Mouse (Mus musculus): ENCODE measurements around the gene Traf6. TPM values are rescaled to one million over a fixed set of nuclear protein-coding genes. Genes with fewer than 3 reads are reported as not detected.

Traf6 gene
- total and polyA plus RNA-seq, 3 experiments = 10.5 to 16.8 (median 14.0) TPM

GRCm38 (mm10) chr2:101649114-101649671 is 29.0 kb upstream of the Traf6 start, which contains the start of the genes Rag1 and B230118H07Rik:
TSS of gene Rag1 (minus strand) at chr2:101649501.
TSS of gene B230118H07Rik (minus strand) at chr2:101649532.
- in situ Hi-C loops (cut with MboI; ENCODE audit: low pct_ligation_motif_present, low pct_unique_long_range_greater_than_20kb, low sequenced_read_pairs) (no loop called here), dilution Hi-C loops (cut with MboI; ENCODE audit: extremely low pct_ligation_motif_present, extremely low pct_unique_long_range_greater_than_20kb, low sequenced_read_pairs) (no loop called here)
- H3K4me2 ChIP-seq (ENCODE audit: insufficient read depth, low read depth, poor library complexity, severe bottlenecking) = no peak within 1 kb of the TSS
- H3K27me3 ChIP-seq (replicated peaks) = peaks cover 45% of the 10 kb centered on the region
- DNase-seq (ENCODE audit: extremely low read depth) = no peak
- no peak for TF ChIP-seq CTCF (conservative IDR thresholded peaks at IDR 0.05 in 1 of 2, IDR thresholded peaks at IDR 0.05 in 1 of 2; ENCODE audit: low read depth in 2 of 2, low read length in 2 of 2)
- no peak for TF ChIP-seq E2F4 (IDR thresholded peaks at IDR 0.05; ENCODE audit: insufficient replicate concordance, low read depth, low read length)
- TF ChIP-seq JUND (conservative IDR thresholded peaks at IDR 0.05; ENCODE audit: low read depth, low read length) = no peak
- TF ChIP-seq TBP (conservative IDR thresholded peaks at IDR 0.05; ENCODE audit: low read depth, low read length) = no peak
- H3K79me2 ChIP-seq (replicated peaks; ENCODE audit: control insufficient read depth, extremely low read depth, insufficient read depth, poor library complexity, severe bottlenecking) = no peaks in the 10 kb centered on the region
- no peak within 1 kb of the TSS for H3K27ac ChIP-seq (ENCODE audit: insufficient read depth, low read depth)
- peaks cover 0 to under 1% of the 10 kb centered on the region in 2 experiments; a peak in 1 of 4 replicates for H3K4me1 ChIP-seq (ENCODE audit: control insufficient read depth in 1 of 2, insufficient read depth in 2 of 2)
- H3K9ac ChIP-seq (ENCODE audit: insufficient read depth, low read depth) = no peak within 1 kb of the TSS
- H3K9me3 ChIP-seq (replicated peaks; ENCODE audit: low read length) = no peaks in the 10 kb centered on the region
- no peaks in the 10 kb centered on the region for H3K36me3 ChIP-seq (replicated peaks in 1 of 2; ENCODE audit: control insufficient read depth in 1 of 2, insufficient read depth in 1 of 2, low read length in 1 of 2)
- H3K4me3 ChIP-seq (replicated peaks in 1 of 3; ENCODE audit: low read depth in 2 of 3, low read length in 2 of 3, poor library complexity in 1 of 3) = no peak within 1 kb of the TSS

- dilution Hi-C loops (cut with MboI; ENCODE audit: extremely low pct_ligation_motif_present, extremely low pct_unique_long_range_greater_than_20kb, low sequenced_read_pairs) (no loop called here), in situ Hi-C loops (cut with MboI; ENCODE audit: low pct_ligation_motif_present, low pct_unique_long_range_greater_than_20kb, low sequenced_read_pairs) (no loop called here)
- H3K9ac ChIP-seq (ENCODE audit: insufficient read depth, low read depth) = no peak overlapping the region
- H3K4me2 ChIP-seq (ENCODE audit: insufficient read depth, low read depth, poor library complexity, severe bottlenecking) = no peak overlapping the region
- no peak overlapping the region for H3K27ac ChIP-seq (ENCODE audit: insufficient read depth, low read depth)
- no peaks in the 10 kb centered on the region for H3K9me3 ChIP-seq (replicated peaks; ENCODE audit: low read length)
- no peak for DNase-seq (ENCODE audit: extremely low read depth)
- no peaks in the 10 kb centered on the region for H3K79me2 ChIP-seq (replicated peaks; ENCODE audit: control insufficient read depth, extremely low read depth, insufficient read depth, poor library complexity, severe bottlenecking)
- no peaks in the 10 kb centered on the region for H3K4me1 ChIP-seq (ENCODE audit: control insufficient read depth in 1 of 2, insufficient read depth in 2 of 2)
- H3K36me3 ChIP-seq (replicated peaks in 1 of 2; ENCODE audit: control insufficient read depth in 1 of 2, insufficient read depth in 1 of 2, low read length in 1 of 2) = no peaks in the 10 kb centered on the region
- H3K27me3 ChIP-seq (replicated peaks) = peaks cover 51% of the 10 kb centered on the region
- no peak for TF ChIP-seq ZNF384 (IDR thresholded peaks at IDR 0.05; ENCODE audit: low read depth, low read length)
- TF ChIP-seq MXI1 (IDR thresholded peaks at IDR 0.05; ENCODE audit: low read depth, low read length) = no peak
- no peak for TF ChIP-seq ZKSCAN1 (IDR thresholded peaks at IDR 0.05; ENCODE audit: borderline replicate concordance, low read depth, low read length)
- no peak overlapping the region for H3K4me3 ChIP-seq (replicated peaks in 1 of 3; ENCODE audit: low read depth in 2 of 3, low read length in 2 of 3, poor library complexity in 1 of 3)
Measured at GRCm38 (mm10) chr2:101650446-101650845, 27.8 kb upstream of the Traf6 start.

- Histone ChIP-seq H3K79me2 (replicated peaks; ENCODE audit: control insufficient read depth, extremely low read depth, insufficient read depth, poor library complexity, severe bottlenecking) (no peaks in the 10 kb centered on the region), H3K9me3 (replicated peaks; ENCODE audit: low read length) (no peaks in the 10 kb centered on the region), H3K27ac (ENCODE audit: insufficient read depth, low read depth) (no peak overlapping the region), H3K9ac (ENCODE audit: insufficient read depth, low read depth) (no peak overlapping the region), H3K4me1 (ENCODE audit: control insufficient read depth in 1 of 2, insufficient read depth in 2 of 2) (no peaks in the 10 kb centered on the region), H3K4me2 (ENCODE audit: insufficient read depth, low read depth, poor library complexity, severe bottlenecking) (no peak overlapping the region; the same call in 1 of the 2 replicates), H3K4me3 (replicated peaks in 1 of 3; ENCODE audit: low read depth in 2 of 3, low read length in 2 of 3, poor library complexity in 1 of 3) (no peak overlapping the region), H3K27me3 (replicated peaks) (peaks cover 53% of the 10 kb centered on the region), H3K36me3 (replicated peaks in 1 of 2; ENCODE audit: control insufficient read depth in 1 of 2, insufficient read depth in 1 of 2, low read length in 1 of 2) (no peaks in the 10 kb centered on the region)
- dilution Hi-C loops (cut with MboI; ENCODE audit: extremely low pct_ligation_motif_present, extremely low pct_unique_long_range_greater_than_20kb, low sequenced_read_pairs) (no loop called here), in situ Hi-C loops (cut with MboI; ENCODE audit: low pct_ligation_motif_present, low pct_unique_long_range_greater_than_20kb, low sequenced_read_pairs) (no loop called here)
- TF ChIP-seq CTCF (conservative IDR thresholded peaks at IDR 0.05 in 1 of 2, IDR thresholded peaks at IDR 0.05 in 1 of 2; ENCODE audit: low read depth in 2 of 2, low read length in 2 of 2) = no peak
- no peak for TF ChIP-seq JUND (conservative IDR thresholded peaks at IDR 0.05; ENCODE audit: low read depth, low read length)
- TF ChIP-seq GABPA (IDR thresholded peaks at IDR 0.05; ENCODE audit: insufficient replicate concordance, low read depth, low read length) = no peak
- TF ChIP-seq RCOR1 (conservative IDR thresholded peaks at IDR 0.05; ENCODE audit: low read depth, low read length) = no peak
- TF ChIP-seq SIN3A (IDR thresholded peaks at IDR 0.05; ENCODE audit: low read length) = no peak
- TF ChIP-seq KAT2A (IDR thresholded peaks at IDR 0.05; ENCODE audit: insufficient replicate concordance, low read length) = no peak
- TF ChIP-seq ZKSCAN1 (IDR thresholded peaks at IDR 0.05; ENCODE audit: borderline replicate concordance, low read depth, low read length) = no peak
- no peak for TF ChIP-seq HCFC1 (IDR thresholded peaks at IDR 0.05; ENCODE audit: low read depth, low read length)
- no peak for TF ChIP-seq NELFE (IDR thresholded peaks at IDR 0.05; ENCODE audit: low read depth, low read length)
- TF ChIP-seq BHLHE40 (IDR thresholded peaks at IDR 0.05; ENCODE audit: low read depth, low read length) = no peak
- TF ChIP-seq MXI1 (IDR thresholded peaks at IDR 0.05; ENCODE audit: low read depth, low read length) = no peak
- no peak for TF ChIP-seq USF1 (IDR thresholded peaks at IDR 0.05; ENCODE audit: low read depth, low read length)
- no peak for DNase-seq (ENCODE audit: extremely low read depth)
Measured at GRCm38 (mm10) chr2:101652204-101652920, 25.9 kb upstream of the Traf6 start.
